Mouse (Mus musculus) E14TG2a.4 (cell line): ENCODE measurements at regions not wholly inside any gene's neighbourhood (a gene's known extent, or its start where the extent isn't known, plus 50 kb on each side); places are given as distances from the start of the nearest gene placed in this dataset.

Experiments
- CTCF ChIP-seq: conservative IDR thresholded peaks from 2 replicates; pipeline ENCODE4 v1.5.1; 2014; ENCODE audit warnings: low read length
- NANOG ChIP-seq: IDR thresholded peaks from 2 replicates; pipeline ENCODE4 v1.6.1; 2014; ENCODE audit warnings: borderline replicate concordance, low read length, mixed read lengths

GRCm38 (mm10) chr12:107160137-107160536 lies 328.3 kb upstream of the 3110018I06Rik start:
- no peak for TF ChIP-seq CTCF
- no peak for TF ChIP-seq NANOG
